Mouse (Mus musculus) right cerebral cortex, postnatal 25 days (tissue): ENCODE measurements around the gene Cfap45.

ENCODE experiments used
- DNase-seq: peaks from one replicate; pipeline ENCODE4 v3.0.0; 2022

Cfap45 gene

DNA sequence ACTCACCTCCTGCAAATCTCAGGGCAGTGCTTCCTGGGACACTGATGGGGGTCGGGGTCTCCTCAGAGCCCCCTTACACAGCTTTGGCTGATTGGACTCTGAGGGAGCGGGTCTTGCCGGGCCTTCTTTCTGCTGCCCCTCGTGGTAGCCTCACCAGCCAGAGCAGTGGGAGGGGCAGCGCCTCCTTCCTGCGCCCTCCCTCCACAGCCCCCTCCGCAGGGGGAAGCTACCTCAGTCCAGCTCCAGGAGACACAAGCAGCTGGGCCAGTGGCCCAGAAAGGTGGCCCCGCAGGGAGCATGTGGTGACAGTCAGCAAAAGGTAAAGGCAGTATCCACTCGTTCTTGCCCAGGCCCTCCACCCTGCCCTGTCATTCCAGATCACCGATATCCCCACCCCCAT lies 23.2 kb upstream of the Cfap45 start:
- DNase-seq = no peak

DNA sequence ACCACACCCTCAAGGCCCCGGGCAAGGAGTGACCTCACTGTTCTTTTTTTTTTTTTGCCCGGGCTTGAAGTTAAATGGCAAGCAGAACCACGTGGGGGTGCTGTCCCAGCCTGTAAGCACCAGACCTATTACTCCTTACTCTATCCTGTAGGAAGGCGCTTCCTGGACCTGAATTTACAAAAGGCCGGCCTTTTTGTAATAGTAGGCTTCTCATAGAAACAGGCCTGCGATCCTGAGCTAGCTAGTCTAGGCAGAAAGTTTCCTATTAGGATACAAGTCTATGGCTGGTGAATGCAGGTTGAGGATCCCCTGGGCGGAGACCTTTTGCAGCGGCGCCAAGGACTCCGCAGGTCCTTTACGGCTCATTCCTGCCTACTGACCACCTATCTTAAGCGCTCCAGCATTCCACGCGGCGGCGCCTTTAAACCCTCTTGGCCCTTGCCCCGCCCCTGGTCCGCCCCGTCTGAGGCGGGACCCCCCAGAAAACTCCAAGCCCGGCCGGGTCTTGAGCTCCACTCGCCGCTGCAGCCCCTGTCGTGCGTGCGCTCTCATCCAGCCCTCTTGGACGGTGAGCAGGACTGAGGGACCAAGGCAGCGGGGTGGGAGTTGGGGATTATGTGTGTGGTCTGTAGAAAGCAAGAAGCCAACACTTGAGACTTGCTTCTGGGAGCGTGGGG lies 20.7 kb upstream of the Cfap45 start, which contains the start of gene Tagln2:
Gene Tagln2 (plus strand): TSS at position 283 of the 677 bp plus-strand sequence.
- DNase-seq = no peak

DNA sequence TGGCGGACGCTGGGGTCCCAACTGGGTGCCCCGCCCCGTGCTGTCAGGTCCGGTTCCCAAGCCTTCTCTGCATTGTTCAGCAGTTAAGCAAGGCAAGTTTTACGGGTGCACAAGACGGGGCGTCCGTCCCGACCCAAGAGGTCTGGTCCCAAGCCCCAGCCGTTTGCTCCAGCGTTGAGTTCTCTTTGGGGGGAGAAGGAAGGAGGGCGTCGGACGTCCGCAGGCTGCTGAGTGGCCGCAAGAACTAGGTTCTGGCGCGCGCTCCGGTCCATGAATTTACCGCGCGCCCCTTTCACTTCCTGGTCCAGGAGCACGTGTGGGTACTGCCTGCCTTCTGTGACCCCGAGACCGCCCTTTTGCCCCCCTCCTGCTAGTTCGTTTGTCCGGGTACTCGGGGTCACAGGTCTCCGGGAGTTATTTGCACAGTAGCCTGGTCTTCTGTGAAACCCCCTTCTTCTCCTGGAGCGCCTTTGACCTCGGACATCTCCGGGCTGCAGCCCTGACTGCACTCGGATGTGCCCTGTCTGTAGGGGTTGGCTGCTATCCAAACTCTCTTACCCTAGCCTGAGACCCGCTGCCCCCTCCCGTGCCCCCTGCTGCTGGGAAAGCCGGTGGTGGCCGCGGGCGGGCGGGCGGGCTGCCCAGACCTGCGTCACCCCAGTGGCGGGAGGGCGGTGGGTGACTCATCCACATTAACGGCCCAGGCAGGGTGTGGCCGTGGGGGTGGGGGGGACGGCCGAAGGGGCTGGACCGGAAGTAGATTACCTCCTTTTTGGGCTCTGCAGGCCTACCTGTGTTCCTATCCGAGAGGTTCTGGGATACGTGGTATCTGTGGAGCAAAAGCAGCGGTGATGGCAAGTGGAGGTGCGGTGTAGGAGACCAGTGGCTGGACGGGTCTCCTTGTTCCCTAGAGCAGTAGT lies 19.9 kb upstream of the Cfap45 start:
- DNase-seq = no peak

DNA sequence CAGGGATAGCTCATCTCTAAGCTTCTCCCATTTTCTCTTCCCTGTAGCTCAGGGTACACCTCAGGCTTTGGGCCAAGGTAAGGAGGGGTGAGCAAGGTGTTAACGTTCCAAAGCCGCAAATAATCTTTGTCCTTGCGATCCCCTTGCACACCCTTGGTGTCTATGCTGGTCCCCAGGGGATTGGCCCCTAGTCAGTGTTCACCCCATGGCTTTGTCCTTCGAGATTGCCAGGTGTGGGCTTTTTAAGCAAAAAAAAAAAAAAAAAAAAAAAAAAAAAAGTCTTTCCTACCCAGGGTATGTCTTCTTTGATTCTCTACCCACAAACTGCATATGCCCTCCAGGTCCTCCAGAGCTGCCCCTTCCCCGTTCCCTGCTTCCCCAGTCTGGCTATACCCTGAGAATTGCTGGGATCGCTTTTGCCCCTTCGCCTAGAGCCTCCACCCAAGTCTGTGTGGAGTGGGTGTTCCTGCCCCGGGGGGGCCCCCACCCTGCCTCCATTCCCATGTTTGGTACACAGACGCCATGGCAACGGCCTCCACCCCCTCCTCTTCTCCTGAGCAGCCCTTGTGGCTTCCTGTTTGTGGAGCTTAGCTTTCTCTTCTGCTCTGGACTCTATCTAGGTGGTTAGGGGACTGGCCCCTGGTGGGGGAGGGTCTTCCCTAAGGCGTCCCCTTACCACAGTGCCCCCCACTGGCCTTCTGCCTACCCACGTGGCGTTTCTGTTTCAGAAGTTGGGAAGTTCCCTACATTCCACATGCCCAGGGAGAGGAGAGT lies 19.0 kb upstream of the Cfap45 start:
- no peak for DNase-seq

DNA sequence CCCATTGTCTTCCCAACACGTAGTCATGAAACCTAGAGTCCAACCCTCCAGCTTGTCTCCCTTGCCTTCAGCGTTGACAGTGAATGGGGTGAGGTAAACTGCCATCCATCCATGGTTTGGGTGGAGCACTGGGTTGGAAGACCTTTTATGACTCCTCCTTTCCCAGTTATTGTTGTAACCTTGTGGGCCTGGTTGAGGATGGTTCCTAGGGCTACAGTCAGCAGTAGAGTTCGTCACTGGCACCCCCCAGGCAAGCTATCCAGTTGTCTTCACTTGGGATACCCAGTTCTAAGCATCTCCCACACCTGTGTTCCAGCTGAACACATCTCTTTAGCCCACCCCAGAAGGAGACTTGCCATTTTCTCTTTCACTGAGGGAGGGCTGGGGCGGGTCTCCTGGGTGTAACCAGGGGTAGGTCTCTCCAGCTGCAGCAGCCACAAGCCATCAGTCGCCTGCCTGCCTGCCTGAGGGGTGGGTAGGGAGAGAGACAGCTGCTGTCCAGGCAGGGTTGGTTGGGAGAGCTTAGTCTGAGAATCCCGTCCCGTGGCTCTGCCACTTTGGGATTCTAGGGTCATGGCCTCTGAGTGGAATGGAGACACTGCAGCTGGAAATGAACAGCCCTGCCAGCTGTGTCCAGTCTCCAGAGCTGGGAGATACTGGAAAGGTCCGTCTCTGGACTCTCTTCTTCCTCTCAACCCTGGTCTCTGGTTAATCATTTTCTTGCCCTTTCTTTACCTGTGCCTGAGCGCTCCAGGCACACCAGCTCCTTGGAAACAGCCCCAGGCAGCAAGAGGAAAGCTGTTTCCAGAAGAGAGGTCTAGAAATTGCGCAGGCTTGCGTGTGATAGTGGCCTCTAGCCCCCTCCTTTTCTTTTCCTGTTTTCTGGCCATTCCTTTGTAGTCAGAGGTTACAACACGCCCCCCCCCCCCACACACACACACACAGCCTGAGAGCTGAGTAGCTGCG lies 18.2 kb upstream of the Cfap45 start:
- DNase-seq = no peak

DNA sequence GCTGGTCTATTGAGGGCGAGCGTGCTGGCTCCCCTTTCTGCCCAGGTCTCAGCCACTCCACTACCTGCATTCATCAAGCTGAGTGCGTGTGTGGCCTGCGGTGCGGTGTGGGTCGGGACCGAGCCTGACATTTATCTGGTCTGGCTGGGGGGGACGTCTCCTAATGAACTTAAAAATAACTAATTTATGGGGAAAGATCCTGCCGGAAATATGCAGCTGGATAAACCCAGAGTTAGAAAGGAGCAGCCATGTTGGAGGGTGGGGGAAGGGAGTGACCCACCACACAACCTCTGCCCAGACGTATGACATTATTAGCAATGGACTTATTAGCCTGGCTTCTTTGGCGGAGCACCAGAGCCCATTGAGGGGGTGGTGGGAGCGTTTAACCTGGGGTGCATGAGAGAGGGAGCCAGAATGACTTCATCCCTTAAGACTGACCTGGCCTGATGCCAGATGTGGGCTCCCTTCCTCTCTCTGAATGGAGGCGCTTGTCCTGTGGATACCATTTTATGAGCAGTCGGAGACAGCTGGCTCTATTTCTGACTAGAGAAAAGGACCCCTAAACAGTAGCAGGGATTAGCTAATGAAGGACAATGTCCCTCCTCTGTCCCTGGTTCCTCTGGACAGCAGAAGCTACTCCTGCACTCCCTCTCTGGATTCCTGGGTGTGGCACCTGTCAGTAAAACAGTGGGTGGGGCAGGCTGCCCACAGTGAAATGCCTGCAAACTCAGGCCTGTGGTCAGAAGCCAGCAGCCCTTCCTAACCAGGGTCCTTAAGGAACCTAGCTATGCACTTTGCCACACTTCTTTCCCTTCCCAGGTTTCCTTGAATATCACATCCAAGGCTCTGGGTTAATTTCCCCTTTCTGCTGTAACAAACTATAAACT lies 17.2 kb upstream of the Cfap45 start:
- DNase-seq = no peak

DNA sequence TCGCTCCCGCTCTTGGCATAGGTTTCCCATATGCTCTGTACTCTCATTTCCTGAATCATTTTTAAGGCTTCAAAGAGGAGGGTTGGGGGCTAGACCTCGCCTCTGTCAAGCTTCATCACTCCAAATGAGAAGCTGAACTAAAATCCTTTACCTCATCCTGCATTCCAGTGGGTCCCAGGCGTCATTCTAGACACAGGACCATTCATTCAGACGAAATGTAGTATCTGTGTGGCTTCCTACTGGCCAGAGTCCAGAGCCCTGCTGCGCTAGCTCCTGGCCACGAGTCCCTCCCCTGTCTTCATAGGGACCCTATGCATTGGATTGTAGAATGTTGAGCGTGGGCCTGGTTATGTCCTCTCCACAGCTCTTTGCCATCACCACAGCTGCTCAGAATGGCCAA lies 15.8 kb upstream of the Cfap45 start:
- no peak for DNase-seq

DNA sequence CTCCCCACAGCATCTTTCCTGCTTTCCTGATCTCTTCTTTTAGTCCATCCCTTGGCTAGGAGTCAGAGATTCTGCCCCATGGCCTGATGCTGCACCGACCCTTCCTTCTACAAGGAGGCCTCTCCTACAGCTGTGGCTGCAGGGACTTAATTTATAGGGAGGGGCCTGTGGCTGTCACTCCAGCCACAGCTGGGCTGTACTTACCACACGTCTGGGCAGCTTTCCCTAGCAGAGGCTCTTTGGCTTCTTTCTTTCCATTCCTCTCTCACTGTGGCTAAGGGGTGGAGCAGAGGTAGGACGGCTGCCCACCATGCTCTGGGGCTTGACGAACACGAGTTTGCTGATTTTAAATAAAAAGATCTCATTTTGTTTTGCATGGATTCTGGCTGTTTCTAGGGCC lies 13.6 kb upstream of the Cfap45 start:
- no peak for DNase-seq

DNA sequence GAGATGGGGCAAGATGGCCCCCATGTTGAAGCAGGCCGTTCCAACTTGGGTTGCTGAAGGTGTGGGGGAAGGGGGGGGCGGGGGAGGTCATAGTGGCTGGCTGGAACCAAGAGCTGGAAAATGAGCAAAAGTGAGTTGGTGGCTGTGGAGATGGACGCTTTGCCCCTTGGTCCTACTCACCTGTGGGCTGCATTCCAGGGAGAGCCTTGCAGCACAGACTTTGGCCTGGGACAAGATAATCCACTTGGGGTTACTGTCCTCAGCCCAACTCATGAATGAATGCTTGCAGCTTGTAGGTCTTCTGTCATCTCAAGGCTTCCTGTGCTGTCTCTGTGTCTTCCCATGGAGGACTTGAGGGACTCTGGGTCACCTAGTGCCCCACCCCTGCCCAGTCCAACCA lies 12.9 kb upstream of the Cfap45 start:
- no peak for DNase-seq

DNA sequence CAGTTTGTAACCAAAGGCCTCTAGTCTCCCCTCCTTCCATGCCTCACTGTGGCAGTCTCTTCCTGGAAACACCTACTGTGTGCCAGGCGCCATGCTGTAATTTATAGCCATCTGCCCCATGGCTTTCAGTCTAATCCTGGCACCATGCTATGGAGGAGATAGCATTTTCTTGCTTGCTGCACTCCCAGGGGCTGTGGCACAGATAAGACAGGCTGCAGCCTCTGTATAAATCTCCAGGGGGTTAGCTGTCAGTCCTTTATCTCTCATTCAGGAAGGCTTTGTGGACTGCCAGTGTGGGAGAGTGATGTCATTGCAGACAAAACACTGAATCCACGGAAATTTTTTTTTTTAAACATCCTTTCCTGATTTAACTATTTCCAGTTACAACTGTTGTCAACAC lies 12.4 kb upstream of the Cfap45 start:
- DNase-seq = no peak

DNA sequence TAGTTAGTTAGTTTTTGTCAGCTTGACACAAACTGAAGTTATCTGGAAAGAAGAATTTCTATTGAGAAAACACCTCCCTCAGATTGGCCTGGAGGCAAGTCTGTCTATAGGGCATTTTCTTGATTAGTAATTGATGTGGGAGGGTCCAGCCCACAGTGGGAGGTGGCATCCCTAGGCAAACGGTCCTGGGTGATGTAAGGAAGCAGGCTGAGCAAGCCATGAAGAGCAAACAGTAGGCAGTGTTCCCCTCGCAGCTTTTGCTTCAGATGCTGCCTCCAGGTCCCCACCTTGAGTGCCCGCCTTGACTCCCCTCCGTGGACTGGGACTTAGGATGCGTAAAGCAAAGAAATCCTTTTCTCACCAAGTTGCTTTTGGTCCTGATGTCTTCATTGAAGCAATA lies 11.4 kb upstream of the Cfap45 start:
- DNase-seq = no peak

DNA sequence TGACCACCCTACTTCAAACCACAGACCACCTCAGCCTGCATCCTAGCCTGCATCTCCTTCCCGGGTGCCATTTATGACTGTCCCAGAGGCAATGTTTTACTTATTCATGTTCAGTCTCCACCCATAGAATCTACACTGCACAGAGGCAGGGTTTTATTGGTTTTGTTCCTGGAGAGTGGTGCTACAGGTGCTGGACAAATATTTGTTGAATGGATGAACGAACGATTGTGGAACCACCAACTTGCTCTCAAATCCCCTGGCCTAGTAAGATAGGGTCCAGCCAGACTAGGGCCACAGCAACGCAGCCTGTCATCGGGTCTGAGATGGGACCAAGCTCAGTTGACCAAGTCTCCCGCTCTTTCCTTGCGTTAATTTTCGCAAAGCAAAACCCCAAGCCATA lies 10.6 kb upstream of the Cfap45 start:
- no peak for DNase-seq

DNA sequence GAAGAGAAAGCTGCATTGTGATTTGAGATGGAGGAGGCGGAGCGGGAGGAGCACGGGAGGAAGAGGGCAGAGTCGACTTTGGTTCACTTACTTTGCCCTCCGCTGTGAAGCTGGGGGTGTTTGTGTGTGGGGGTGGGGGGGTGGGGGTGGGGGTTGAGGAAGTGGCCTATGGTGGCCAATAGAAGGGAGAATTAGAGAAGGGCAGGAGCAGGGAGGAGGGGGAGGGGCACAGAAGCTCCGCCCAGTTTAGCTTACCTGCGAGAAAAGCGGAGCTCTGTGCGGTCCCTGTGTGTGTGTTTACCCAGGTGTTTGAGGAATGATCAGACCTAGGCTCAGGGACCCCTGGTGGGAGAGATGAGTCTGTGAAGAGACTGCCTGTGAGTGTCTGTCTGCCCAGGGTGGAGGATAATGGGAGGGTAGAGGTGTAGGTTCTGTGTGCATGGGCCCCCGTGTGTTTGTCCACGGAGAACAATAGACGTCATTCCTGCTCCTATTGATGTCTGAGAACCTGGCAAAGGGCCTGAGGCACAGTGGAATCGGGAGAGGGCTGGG lies 10.1 kb upstream of the Cfap45 start:
- no peak for DNase-seq

DNA sequence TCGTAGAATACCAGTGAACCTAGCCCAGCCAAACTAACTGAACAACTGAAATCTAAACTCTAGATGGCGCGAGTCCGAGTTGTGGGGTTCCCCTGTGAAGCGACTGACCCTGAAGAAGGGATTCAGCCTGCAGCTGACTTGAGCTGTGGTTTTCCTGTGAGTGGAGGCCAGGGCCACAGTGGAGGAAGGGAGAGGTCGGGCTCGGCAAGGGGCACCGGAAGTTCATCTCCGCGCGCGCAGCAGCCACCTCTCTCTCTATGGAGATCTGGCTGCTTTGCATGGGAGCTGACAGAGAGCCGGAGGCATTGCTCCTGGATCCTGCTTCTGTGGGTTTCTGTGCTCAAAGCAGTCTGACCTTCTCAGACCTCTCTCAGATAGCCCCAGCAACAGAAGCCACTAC lies 7.6 kb upstream of the Cfap45 start:
- no peak for DNase-seq

DNA sequence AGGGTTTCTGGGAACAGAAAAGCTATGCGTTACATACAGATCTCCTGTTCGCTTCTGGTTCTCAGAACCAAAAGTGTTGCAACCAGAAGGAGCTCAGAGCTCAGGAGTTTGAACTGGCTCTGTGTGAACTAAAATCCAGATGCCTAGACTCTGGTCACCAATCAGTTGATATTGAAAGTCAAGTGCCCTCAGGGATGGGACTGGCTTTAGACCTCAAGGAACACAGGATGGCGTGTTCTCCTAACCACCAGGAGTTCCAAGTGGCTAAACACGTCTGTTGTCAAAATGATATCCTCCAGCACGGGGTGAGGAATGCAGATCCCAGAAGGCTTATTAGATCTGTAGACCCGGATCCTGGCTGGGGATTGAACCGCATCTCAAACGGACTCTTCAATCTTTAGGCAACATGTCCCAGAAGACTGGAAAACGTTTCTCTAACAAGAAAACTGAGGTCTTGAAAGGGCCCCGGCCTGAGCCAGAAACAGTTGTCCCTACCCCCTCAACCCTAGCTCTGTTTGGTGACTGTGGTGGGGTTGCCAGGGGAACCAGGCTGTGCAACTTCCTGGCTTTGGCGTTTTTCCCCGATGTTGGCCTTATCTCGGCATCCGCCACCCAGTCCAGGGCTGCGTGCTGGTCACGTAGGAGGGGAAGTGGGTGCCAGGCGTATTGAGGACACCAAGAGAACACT lies 6.9 kb upstream of the Cfap45 start:
- DNase-seq = no peak

DNA sequence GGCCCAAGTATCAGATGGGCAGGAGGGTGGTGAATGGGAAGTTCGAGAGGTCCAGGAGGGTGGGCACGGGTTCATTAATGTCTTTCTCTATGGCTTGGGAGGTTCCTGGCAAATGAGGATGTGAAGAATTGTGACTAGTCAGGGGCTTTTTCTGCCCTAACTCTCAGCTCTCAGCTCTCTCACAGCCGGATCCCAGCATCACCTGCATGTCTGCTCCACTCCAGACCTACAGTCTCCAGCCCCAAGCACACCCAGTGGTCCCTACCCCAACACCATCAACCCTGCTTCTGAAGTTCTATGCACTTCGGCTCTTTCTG lies 6.4 kb upstream of the Cfap45 start:
- DNase-seq = no peak

DNA sequence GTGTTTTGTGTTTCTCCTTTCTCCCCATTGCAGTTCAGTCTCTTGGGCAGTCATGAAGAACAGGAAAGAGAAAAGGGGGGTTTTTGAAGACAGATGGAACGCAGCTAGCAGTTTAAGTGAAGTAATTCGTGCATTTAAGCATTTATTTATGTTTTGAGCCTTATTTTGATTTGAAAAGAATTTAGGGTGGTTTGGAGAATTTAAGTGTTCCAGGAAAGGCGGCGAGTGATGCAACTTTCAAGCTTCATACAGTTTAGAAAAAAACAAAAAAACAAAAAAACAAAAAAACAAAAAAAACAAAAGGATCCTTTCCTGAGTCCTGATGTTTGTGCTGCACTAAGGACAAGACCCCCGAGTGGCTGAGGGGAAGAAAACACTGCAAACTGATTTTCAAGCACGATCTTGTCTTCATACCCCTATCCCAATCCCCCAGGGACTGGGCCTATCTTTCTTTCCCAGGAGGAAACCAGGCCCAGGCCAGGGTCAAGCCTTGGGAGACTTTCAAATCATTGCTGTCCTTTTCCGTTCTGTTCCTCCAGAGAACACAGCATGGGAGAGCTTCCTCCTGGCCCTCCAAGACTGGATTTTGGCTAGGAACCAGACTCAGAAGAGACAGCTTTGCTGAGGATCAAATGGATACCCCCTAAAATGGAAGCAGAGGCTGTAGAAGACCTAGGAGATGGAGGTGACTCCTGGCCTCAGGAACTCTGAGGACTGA lies 5.9 kb upstream of the Cfap45 start:
- no peak for DNase-seq

DNA sequence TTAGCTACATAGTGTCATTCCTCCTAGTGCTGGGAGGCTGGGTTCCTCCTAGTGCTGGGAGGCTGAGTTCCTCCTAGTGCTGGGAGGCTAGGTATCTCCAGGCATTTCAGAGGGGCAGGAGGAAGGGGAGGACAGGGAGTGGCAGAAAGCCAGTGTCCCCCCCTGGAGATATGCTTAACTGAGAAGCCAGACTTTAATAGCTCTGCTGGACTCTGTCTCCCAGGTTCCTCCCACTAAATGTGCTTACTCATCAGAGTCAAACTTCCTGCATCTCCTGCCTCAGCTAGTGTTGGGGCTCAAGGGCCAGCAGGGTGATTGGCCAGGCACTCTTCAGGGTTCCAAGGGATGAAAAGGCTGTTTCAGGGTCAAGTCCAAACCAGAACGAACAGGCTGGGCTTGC lies 5.2 kb upstream of the Cfap45 start:
- no peak for DNase-seq

DNA sequence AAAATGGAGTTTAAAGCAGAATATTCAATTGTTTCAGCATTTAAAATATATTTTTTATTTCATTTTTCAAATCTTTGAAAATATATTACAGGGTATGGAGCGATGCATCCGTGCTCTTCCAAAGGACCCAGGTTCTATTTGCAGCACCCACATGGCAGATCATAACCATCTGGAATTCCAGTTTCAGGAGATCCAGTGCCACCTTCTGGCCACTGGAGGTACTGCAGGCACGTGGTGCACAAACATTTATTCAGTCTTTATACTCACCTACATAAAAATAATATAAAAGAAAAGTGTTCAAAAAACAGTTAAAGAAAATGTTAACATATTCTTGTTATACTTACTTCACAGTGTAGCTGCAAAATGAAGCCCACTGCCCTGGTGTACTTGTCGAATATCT lies 2.6 kb upstream of the Cfap45 start:
- no peak for DNase-seq

DNA sequence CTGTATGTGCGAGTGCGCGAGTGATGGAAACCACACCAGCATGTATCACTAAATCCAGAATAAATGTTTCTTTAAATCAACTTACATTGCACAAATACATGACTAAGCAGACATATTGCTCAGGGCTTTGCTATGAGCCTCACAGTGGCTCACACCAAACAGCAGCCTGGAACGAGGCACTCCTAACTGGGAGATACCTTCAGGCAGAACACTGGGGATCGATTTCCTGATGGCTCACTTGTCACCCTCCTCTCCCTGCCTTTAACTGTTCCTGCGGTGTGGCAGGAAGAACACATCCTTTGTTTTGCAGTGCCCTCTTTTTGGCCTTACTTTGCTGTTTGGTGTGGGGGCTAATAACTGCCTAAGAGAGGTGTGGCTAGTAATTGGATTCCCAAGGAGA lies 957 bp upstream of the Cfap45 start:
- no peak for DNase-seq
